Mouse (Mus musculus): ENCODE measurements around the gene Exoc4.

Gene Exoc4

GRCm38 (mm10) chr6:33761557-33761956 is 512.7 kb downstream of the Exoc4 start:
- DNase-seq (ENCODE audit: low spot score), result no peak

GRCm38 (mm10) chr6:33763245-33763644 is 514.4 kb downstream of the Exoc4 start:
- no peak for DNase-seq (ENCODE audit: low spot score)

- DNase-seq (ENCODE audit: low spot score), result no peak
Measured at GRCm38 (mm10) chr6:33763970-33764369, 515.1 kb downstream of the Exoc4 start.

- no peak for DNase-seq (ENCODE audit: low spot score)
Measured at GRCm38 (mm10) chr6:33769251-33769650, 520.4 kb downstream of the Exoc4 start.

- DNase-seq (ENCODE audit: low spot score), result no peak
Measured at GRCm38 (mm10) chr6:33770021-33770420, 521.1 kb downstream of the Exoc4 start.

- no peak for DNase-seq (ENCODE audit: low spot score)
Measured at GRCm38 (mm10) chr6:33772551-33773315, 523.8 kb downstream of the Exoc4 start.

GRCm38 (mm10) chr6:33792604-33793003 is 543.7 kb downstream of the Exoc4 start:
- DNase-seq (ENCODE audit: low spot score), result no peak

GRCm38 (mm10) chr6:33801254-33801653 is 552.4 kb downstream of the Exoc4 start:
- no peak for DNase-seq (ENCODE audit: low spot score)

- DNase-seq (ENCODE audit: low spot score), result no peak
Measured at GRCm38 (mm10) chr6:33803481-33804098, 554.7 kb downstream of the Exoc4 start.

- DNase-seq (ENCODE audit: low spot score), result no peak
Measured at GRCm38 (mm10) chr6:33804775-33805174, 555.9 kb downstream of the Exoc4 start.

- no peak for DNase-seq (ENCODE audit: low spot score)
Measured at GRCm38 (mm10) chr6:33806072-33806782, 557.3 kb downstream of the Exoc4 start.

GRCm38 (mm10) chr6:33814386-33814785 is 565.5 kb downstream of the Exoc4 start:
- DNase-seq (ENCODE audit: low spot score), result no peak

- no peak for DNase-seq (ENCODE audit: low spot score)
Measured at GRCm38 (mm10) chr6:33823171-33823570, 574.3 kb downstream of the Exoc4 start.

GRCm38 (mm10) chr6:33823777-33824302 is 575.0 kb downstream of the Exoc4 start:
- DNase-seq (ENCODE audit: low spot score), result no peak

- DNase-seq (ENCODE audit: low spot score), result no peak
Measured at GRCm38 (mm10) chr6:33828499-33828898, 579.6 kb downstream of the Exoc4 start.

- no peak for DNase-seq (ENCODE audit: low spot score)
Measured at GRCm38 (mm10) chr6:33829261-33829660, 580.4 kb downstream of the Exoc4 start.

GRCm38 (mm10) chr6:33831276-33831675 is 582.4 kb downstream of the Exoc4 start:
- DNase-seq (ENCODE audit: low spot score), result no peak

- DNase-seq (ENCODE audit: low spot score), result no peak
Measured at GRCm38 (mm10) chr6:33832978-33833377, 584.1 kb downstream of the Exoc4 start.

GRCm38 (mm10) chr6:33836048-33836780 is 587.3 kb downstream of the Exoc4 start:
- no peak for DNase-seq (ENCODE audit: low spot score)

GRCm38 (mm10) chr6:33842901-33843300 is 594.0 kb downstream of the Exoc4 start:
- no peak for DNase-seq (ENCODE audit: low spot score)

- no peak for DNase-seq (ENCODE audit: low spot score)
Measured at GRCm38 (mm10) chr6:33859049-33859448, 610.2 kb downstream of the Exoc4 start.

GRCm38 (mm10) chr6:33865752-33866151 is 616.9 kb downstream of the Exoc4 start:
- DNase-seq (ENCODE audit: low spot score), result no peak

Data from embryo, embryonic 10 days (tissue).